Mouse (Mus musculus): ENCODE measurements around the gene Acp6.

DNA sequence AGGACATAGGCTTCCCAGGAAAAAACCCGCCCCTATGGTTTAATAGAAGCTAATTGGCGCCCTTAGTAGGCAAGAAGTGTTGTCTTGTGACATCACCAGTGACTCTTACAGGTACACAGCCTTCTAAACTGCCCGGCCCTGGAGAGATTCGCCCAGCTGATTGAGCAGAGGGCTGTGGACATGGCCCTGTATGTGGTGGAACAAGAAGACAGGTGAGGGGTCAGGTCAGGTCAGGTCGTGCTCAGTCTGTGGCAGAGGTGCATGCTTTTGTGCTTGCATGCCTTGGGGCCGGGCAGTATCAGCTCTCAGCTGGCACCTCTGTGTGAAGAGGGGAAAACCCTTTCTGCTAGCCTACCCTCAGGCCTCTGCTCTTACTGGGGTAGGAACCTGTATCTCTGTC is 13.0 kb downstream of the Acp6 start:
- no peak for TF ChIP-seq CTCF (IDR thresholded peaks at IDR 0.05; ENCODE audit: insufficient read depth, low read length)
- TF ChIP-seq POLR2A (IDR thresholded peaks at IDR 0.05; ENCODE audit: borderline replicate concordance, extremely low read depth, low read depth, low read length): no peak

Data from lung, adult 2 months (tissue).